Mouse (Mus musculus) bone marrow, adult 2 months (tissue): ENCODE measurements around the gene Rubcn.

Experiments used
- CTCF ChIP-seq: fragments of 200-500 bp; IDR thresholded peaks from 2 replicates; pipeline ENCODE4 v1.5.1; 2011; ENCODE audit warnings: low read length, control low read depth; ENCODE audit not compliant: control insufficient read depth, insufficient read depth
- POLR2A ChIP-seq: fragments of 200-500 bp; IDR thresholded peaks from 2 replicates; pipeline ENCODE4 v1.6.1; 2011; ENCODE audit warnings: low read depth, mild to moderate bottlenecking, control low read depth, low read length, borderline replicate concordance; ENCODE audit not compliant: control insufficient read depth

GRCm38 (mm10) chr16:32902051-32902428 lies 24.5 kb upstream of the Rubcn start:
- TF ChIP-seq POLR2A (no peak), CTCF (no peak)
